Mouse (Mus musculus) G1E (cell line): ENCODE measurements at regions not wholly inside any gene's neighbourhood (a gene's known extent, or its start where the extent isn't known, plus 50 kb on each side); places are given as distances from the start of the nearest gene placed in this dataset.

Experiments
- CTCF ChIP-seq: IDR thresholded peaks from 2 replicates; pipeline ENCODE4 v1.5.1; 2012; ENCODE audit warnings: low read depth, low read length, inconsistent platforms, mixed read lengths
- TAL1 ChIP-seq: conservative IDR thresholded peaks from 2 replicates; pipeline ENCODE4 v1.6.1; 2012; ENCODE audit warnings: low read depth, low read length, inconsistent platforms, mixed read lengths

GRCm38 (mm10) chr16:24142915-24143541 is 154.4 kb upstream of the Bcl6 start:
- TF ChIP-seq TAL1 = no peak
- TF ChIP-seq CTCF = no peak
